Mouse (Mus musculus) small intestine, adult 2 months (tissue): ENCODE results near the gene Stk10. TPM values are rescaled to one million over a fixed set of nuclear protein-coding genes. Genes with fewer than 3 reads are reported as not detected.

ENCODE experiments used
- H3K27ac ChIP-seq: fragments of 200-500 bp; 2 replicates; pipeline ENCODE4 v1.5.1; 2012; ENCODE audit warnings: low read depth, low read length, control low read depth, inconsistent platforms; ENCODE audit not compliant: insufficient read depth
- H3K27me3 ChIP-seq: fragments of 200-500 bp; 2 replicates; pipeline ENCODE4 v1.6.1; 2012; ENCODE audit warnings: mild to moderate bottlenecking, moderate library complexity, low read length, inconsistent platforms; ENCODE audit not compliant: control insufficient read depth, insufficient read depth
- H3K36me3 ChIP-seq: fragments of 200-500 bp; 2 replicates; pipeline ENCODE4 v1.6.1; 2012; ENCODE audit warnings: mild to moderate bottlenecking, low read length, control low read depth, inconsistent platforms; ENCODE audit not compliant: control insufficient read depth, insufficient read depth
- H3K4me1 ChIP-seq: fragments of 200-500 bp; 2 replicates; pipeline ENCODE4 v1.6.1; 2012; ENCODE audit warnings: low read length, inconsistent platforms, mixed read lengths; ENCODE audit not compliant: control insufficient read depth, insufficient read depth, insufficient read length
- H3K4me3 ChIP-seq: fragments of 200-500 bp; 2 replicates; pipeline ENCODE4 v1.5.1; 2012; ENCODE audit warnings: low read depth, mild to moderate bottlenecking, control low read depth, inconsistent platforms, low read length, moderate library complexity
- CTCF ChIP-seq: fragments of 200-500 bp; IDR thresholded peaks from 2 replicates; pipeline ENCODE4 v1.5.1; 2012; ENCODE audit warnings: low read depth, mild to moderate bottlenecking, control low read depth, inconsistent platforms, low read length, moderate library complexity, mixed read lengths; ENCODE audit not compliant: insufficient replicate concordance, insufficient read length; ENCODE audit errors: extremely low read depth
- POLR2A ChIP-seq: fragments of 200-500 bp; IDR thresholded peaks from 2 replicates; pipeline ENCODE4 v1.6.1; 2012; ENCODE audit warnings: low read depth, mild to moderate bottlenecking, control low read depth, inconsistent platforms, low read length, moderate library complexity
- WGBS: fragments of 180-500 bp; shearing (Covaris S2); methylation state at CpG from one replicate; pipeline ENCODE4 v1.1.7; 2018; 5-methylcytosine and 5-hydroxymethylcytosine counted together
- polyA plus RNA-seq: library from polyadenylated mRNA; depleted of rRNA; stranded (reverse); fragments of >200 nt; gene quantifications from 2 replicates; pipeline ENCODE4 v1.2.3, GENCODE M21; 2012

Stk10 gene
- polyA plus RNA-seq, 1 experiment: 49.4 TPM

DNA sequence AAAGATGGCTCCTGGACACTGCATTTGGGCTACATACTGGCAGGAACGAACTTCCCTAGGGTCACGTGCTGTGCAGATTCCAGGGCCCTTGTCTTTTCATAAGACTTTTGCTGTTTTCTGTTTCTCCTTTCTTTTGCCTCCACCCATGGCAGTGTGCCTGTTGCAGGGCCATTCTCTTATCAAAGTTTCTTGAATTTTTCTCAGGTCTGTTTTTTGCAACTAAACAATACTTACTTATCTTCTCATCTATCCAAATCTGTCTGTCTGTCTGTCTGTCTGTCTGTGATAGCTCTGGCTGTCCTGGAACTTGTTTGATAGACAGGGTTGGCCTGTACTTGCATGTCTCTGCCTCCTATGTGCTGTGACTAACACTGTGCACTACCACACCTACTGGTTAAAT lies 101.7 kb downstream of the Stk10 start:
- WGBS: 63% methylated on average over 2 of the region's 2 CpGs
- Histone ChIP-seq H3K36me3 (no peaks in the 10 kb centered on the region), H3K27me3 (no peaks in the 10 kb centered on the region), H3K4me1 (peaks cover 3% of the 10 kb centered on the region; the same call in 1 of the 2 replicates), H3K27ac (no peak overlapping the region), H3K4me3 (no peak overlapping the region)
- no peak for TF ChIP-seq CTCF
- no peak for TF ChIP-seq POLR2A

GRCm38 (mm10) chr11:32636275-32636674 lies 103.2 kb downstream of the Stk10 start:
- Histone ChIP-seq H3K27ac (no peak overlapping the region), H3K4me3 (no peak overlapping the region), H3K4me1 (peaks cover 3% of the 10 kb centered on the region; the same call in 1 of the 2 replicates), H3K36me3 (no peaks in the 10 kb centered on the region), H3K27me3 (no peaks in the 10 kb centered on the region)
- TF ChIP-seq CTCF (no peak), POLR2A (no peak)
- 22% methylated on average over 4 of the region's 4 CpGs for WGBS

GRCm38 (mm10) chr11:32638521-32639255 lies 105.6 kb downstream of the Stk10 start:
- H3K4me3 ChIP-seq: no peak overlapping the region
- H3K27ac ChIP-seq: no peak overlapping the region
- no peaks in the 10 kb centered on the region for H3K27me3 ChIP-seq
- 84% methylated on average over 8 of the region's 8 CpGs for WGBS
- H3K36me3 ChIP-seq: no peaks in the 10 kb centered on the region
- peaks cover 3% of the 10 kb centered on the region; the same call in 1 of the 2 replicates for H3K4me1 ChIP-seq
- TF ChIP-seq CTCF: no peak
- no peak for TF ChIP-seq POLR2A

DNA sequence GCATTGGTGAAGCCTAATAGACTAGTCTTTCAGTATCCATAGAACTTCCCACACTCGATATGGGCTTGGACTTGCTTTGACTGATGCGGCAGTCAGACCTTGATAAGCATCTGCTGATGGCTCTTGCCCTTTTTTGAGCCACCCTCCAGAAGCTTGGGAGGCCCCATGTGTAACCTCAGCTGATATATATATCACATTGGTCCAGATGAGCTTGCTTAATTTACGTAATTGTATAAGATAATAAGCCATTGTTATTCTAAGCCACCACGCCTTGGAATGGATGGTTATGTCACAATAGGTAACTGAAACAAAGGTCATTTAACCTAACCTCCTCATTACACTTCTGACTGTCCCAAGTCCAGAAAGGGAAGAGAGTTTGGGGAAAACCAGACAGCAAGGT lies 107.5 kb downstream of the Stk10 start:
- WGBS: 47% methylated on average over 4 of the region's 4 CpGs
- TF ChIP-seq POLR2A (no peak), CTCF (no peak)
- no peaks in the 10 kb centered on the region for H3K4me1 ChIP-seq
- no peaks in the 10 kb centered on the region for H3K27me3 ChIP-seq
- no peaks in the 10 kb centered on the region for H3K36me3 ChIP-seq
- no peak overlapping the region for H3K4me3 ChIP-seq
- H3K27ac ChIP-seq: no peak overlapping the region

DNA sequence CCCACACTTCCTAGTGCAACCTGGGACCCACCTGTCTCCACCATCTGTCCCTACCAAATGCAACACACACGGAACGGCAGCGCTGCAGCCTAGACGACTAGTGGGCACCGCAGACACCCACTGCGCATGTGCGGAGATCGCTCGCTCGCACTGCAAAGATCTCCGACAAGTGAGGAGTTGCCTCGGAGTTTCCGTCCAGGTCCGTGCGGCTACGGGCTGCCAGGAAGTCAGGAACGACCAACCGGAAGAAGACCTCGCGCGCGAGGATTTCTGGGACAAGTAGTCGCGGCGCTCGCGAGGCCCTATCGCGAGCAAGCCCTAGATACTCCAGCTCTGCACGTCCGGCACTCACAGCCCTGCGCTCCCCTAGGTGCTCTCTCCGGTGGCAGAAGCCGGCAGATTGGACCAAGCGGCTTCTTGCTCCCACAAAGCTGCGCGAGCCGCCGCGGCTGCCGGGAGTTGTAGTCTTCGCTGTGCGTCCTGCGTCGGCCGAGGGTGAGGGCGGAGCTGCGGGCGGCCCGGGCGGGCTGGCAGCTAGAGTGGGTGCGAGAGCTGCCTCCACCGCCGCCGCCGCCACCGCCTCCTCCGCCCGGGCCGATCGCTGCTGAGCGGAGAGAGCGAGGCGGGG lies 109.3 kb downstream of the Stk10 start, which contains the start of gene Fbxw11:
TSS of gene Fbxw11 (plus strand) at position 476 of the 628 bp plus-strand sequence.
- no peaks in the 10 kb centered on the region for H3K27me3 ChIP-seq
- peak within 1 kb of the TSS; percentile 98 for H3K27ac ChIP-seq
- H3K4me3 ChIP-seq: peak within 1 kb of the TSS; percentile 82
- no peaks in the 10 kb centered on the region for H3K36me3 ChIP-seq
- peak; percentile 58 for TF ChIP-seq POLR2A
- TF ChIP-seq CTCF: no peak
- under 1% methylated on average over 63 of the region's 64 CpGs for WGBS
- H3K4me1 ChIP-seq: peaks cover 4% of the 10 kb centered on the region; the same call in 1 of the 2 replicates

GRCm38 (mm10) chr11:32642899-32643886 lies 110.1 kb downstream of the Stk10 start:
- peaks cover 10% of the 10 kb centered on the region for H3K4me1 ChIP-seq
- no peaks in the 10 kb centered on the region for H3K27me3 ChIP-seq
- peak overlapping the region; percentile 98 for H3K27ac ChIP-seq
- peak overlapping the region; percentile 82 for H3K4me3 ChIP-seq
- TF ChIP-seq CTCF (no peak), POLR2A (no peak)
- H3K36me3 ChIP-seq: no peaks in the 10 kb centered on the region
- WGBS: under 1% methylated on average over 53 of the region's 54 CpGs

GRCm38 (mm10) chr11:32644010-32644409 lies 110.9 kb downstream of the Stk10 start:
- 3% methylated on average over 3 of the region's 3 CpGs for WGBS
- H3K27me3 ChIP-seq: no peaks in the 10 kb centered on the region
- H3K36me3 ChIP-seq: no peaks in the 10 kb centered on the region
- H3K27ac ChIP-seq: peak overlapping the region; percentile 68; the same call in 1 of the 2 replicates
- H3K4me1 ChIP-seq: peaks cover 10% of the 10 kb centered on the region
- TF ChIP-seq CTCF (no peak), POLR2A (no peak)
- H3K4me3 ChIP-seq: no peak overlapping the region
